Mouse (Mus musculus): Measurements from ENCODE around the gene Lrrn4cl. TPM values are rescaled to one million over a fixed set of nuclear protein-coding genes. Genes with fewer than 3 reads are reported as not detected.
"Not testable (repeated sequence)": the region's sequence is repeated elsewhere in the genome, so short reads cannot be mapped to it uniquely, and the experiment has no call there.

Lrrn4cl gene
- 1 to 10 TPM; 2.3 to 3.6 TPM for total RNA-seq (2021)
- long read RNA-seq, experiment 1, partial matches to known transcripts, result 0 of 2 reads
- long read RNA-seq, experiment 1, other reads (novel, unspliced or antisense), result 0 of 2 reads
- long read RNA-seq, experiment 2, result 0 reads

DNA sequence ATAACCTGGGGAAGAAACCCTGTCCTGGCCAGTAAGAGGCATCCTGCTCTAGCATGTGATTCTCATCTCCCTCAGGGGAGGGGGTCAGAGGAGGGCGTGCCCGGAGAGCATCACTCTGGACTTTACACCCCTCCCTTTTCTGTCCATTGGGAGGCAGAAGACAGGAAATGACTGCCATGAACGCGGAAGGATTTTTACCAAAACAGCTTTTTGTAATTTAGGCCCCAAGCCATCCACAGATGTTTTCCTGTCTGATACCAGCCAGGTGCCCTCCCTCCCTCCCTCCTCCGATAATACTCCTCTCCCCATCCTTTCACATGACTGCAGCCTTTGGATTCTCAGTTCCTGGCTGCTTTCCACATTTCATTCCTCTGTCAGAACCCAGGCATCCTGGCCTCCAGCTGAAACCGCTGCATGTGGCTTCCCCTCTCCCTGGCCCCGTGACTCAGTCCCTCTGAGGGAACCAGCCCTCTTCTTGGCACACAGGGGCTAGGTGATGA lies at the start of gene Lrrn4cl:
Lrrn4cl (plus strand) TSS at position 367 of the 500 bp plus-strand sequence.
- DNase-seq, result peak; percentile 47 to 72

DNA sequence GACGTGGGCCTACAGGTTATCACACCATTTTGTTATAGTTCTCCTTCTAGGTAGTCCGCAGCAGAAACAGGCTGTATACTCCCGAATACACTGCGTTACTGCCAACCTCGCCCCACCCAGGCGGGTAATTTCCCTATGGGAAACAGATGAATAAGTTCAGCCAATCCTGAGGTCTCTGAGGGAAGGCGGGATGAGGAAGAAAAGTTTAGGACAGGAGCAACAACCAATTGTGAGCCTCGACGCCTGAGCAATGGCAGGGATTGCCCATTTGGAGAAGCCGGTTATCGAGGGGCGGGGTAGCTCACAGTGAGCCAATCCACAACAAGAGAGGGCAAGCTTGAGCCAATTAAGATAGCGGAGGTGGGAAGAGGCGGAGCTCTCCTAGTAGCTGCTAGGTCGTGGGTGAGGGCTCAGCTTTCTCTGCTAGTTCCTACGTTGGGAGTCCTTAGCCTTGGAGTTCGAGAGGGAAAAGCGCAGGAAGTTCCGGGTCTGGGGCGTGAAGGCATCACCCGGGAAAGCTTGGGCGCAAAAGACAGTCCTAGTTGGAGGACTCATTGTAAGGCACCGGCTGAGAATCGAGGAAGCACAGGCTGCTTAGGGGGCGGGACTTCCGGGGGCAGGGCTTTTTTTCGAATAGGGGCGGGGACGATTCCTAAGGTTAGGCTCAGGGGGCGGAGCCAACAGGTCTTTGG lies 48.3 kb upstream of the Lrrn4cl start, which contains the start of gene Zbtb3:
Zbtb3 (plus strand) TSS at position 426 of the 692 bp plus-strand sequence.
- DNase-seq, result peak; percentile 94 to 99

DNA sequence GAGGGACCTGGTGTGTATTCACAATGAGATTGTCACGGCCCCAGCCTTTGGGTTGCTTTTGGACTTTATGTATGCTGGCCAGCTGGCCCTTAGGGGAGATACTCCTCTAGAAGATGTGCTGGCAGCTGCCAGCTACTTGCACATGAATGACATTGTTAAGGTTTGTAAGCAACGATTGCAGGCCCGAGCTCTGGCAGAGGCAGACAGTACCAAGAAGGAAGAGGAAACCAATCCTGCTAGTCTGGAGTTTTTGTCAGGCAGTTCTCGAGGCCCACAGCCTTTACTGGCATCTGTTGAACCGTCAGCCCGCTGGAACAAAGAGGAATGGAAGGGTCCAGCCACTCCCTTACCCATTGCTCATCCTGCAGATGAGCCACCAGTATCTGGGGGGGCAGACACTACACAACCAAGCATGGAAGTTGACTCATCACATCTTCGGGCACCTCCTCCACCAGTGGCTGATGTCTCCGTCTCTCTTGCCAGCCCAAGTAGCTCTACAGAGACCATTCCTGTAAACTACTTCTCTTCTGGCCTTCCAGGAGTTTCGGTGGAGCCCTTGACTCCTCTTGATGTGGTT lies 47.3 kb upstream of the Lrrn4cl start:
- DNase-seq, result no peak

DNA sequence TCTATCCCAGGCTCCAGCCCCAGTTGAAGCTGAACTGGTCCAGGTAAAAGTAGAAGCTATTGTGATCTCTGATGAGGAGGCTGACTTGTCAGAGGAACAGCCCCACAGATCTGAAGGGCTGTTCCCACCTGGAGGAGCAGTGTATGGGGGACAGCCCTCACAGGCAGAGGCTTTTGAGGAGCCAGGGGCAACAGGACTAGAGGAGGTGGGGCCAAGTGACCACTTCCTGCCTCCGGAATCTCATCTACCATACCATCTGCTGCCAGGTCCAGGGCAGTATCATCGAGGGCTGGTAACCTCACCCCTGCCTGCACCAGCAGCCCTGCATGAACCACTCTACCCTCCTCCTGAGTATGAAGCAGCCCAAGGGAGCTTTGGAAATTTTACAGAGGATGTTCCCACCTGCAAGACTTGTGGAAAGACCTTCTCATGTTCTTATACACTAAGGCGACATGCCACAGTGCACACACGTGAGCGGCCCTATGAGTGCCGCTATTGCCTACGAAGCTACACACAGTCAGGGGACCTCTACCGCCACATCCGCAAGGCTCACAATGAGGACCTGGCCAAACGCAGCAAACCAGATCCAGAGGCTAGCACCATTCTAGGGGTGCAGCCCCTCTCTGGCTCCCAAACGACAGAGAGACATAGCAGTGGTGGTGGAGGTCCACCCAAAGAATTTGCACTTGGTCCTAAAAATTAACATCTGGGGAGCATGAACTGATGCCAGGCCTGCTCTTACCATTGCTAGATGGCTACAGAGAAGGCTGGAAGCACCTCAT lies 46.5 kb upstream of the Lrrn4cl start:
- DNase-seq, result no peak

DNA sequence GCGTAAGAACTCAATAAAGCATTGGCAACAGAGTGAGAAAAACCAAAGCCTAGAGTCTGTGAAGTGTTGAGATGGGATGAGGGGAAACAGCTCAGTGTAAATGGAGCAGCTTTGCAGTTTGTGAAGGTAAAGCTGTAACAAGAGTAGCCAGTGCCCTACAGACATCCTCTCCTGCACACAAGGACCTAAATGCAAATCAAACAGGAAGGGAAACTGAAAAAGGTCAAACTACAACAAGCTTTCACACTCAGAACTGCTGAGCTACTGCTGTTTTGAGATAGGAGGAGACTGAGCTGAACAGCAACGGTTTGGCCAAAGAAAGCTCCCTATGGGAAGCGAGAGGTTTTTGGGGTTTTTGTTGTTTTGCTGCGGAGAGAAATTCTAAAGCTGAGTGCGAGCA lies 43.8 kb upstream of the Lrrn4cl start:
- DNase-seq, result no peak

DNA sequence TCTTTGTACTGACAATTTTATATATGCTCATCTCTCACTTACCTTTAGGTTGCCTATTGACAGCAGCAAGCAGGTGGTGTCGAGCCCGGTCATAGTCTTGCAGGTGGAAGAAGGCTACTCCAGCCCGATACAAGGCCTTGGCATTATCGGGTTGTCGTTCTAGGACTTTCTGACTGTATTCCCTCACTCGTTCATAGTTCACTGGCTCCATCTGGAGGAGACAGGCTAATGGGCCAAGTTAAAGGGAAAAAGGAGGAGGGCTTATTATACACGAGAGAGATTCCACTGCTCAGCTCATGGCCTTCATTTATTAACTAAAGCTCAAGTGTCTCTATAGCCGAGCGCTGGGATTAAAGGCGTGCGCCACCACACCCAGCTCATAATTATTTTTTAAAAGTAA lies 34.8 kb upstream of the Lrrn4cl start:
- no peak for DNase-seq

DNA sequence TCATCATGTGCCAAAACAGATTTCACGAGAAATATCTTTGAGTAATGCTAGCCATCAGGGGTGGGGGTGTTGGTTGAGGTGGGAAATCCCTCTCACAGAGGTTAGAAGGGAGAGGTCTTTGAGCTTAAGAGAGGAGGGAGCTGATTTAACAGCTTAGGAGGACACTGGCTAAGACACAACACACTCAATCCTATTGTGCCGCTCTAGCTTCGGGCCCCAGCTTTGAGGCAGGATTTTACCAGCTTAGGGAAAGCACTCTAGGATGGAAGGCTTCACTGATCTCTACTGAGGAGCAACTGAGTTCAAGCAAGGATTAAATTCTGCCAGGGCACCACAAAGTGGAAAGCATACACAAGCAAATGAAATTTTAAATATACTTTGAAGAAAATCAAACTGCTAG lies 33.6 kb upstream of the Lrrn4cl start:
- DNase-seq, result no peak

DNA sequence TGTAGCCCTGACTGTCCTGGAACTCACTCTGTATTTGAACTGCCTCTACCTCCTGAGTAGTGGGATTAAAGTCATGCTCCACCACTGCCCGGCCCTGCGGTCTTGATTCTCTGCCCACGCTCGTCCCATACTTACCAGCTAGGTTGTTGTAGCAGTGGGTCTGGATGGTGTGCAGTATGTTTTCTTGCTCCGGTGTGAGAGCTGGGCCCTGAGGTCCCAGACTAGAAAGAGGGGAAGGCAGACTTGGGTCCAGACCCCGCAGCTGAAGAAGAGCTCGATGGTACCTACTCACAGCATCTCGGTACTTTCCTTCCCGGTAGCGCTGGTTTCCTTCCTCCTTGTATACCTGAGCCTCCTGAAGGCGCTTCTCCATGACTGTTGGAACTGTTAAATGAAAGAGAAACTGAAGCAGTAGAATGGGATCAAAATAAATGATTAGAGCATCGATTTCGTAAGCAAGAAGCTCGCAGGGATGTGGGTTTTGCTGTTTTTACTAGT lies 32.2 kb upstream of the Lrrn4cl start:
- DNase-seq, result no peak

DNA sequence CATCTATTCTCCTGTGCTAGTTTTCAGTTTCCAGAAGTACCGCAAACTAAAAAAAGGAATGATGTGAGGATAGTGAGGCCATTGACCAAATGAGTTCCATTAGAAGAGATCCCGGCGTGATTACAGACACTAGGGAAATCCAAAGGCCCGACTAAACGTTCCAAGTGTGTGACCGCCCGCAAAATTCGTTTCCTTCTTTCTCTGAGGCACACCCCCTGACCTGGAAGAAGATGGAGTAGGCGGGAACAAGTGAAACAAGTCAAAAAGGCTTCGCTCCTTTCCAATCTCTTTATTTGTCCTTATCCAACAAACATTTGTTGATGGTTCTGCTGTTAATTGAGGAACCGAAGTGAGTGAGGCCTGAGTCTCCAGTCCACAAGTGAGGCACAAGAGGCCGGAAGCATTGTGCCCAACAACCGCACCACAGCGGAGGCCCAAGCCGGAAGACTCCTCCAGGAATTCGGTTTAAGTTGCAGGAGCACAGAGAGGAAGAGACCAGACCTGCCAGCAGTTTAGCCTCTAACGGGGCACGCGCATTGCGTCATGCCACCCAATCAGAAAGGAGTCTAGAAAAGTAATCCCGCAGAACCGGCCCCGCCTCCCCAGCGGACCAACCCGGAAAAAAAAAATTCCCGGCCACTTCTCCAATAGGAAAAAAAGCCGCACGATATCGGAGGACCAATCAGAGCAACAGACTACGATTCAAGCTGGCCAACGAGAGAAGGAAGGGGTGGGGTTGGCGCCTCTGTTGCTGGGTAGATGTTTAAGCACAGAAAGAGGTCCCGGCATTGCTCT lies 31.6 kb upstream of the Lrrn4cl start, which contains the start of gene Ttc9c:
Ttc9c (minus strand) TSS at position 533 of the 795 bp plus-strand sequence.
- peak; percentile 96 to 99 for DNase-seq

DNA sequence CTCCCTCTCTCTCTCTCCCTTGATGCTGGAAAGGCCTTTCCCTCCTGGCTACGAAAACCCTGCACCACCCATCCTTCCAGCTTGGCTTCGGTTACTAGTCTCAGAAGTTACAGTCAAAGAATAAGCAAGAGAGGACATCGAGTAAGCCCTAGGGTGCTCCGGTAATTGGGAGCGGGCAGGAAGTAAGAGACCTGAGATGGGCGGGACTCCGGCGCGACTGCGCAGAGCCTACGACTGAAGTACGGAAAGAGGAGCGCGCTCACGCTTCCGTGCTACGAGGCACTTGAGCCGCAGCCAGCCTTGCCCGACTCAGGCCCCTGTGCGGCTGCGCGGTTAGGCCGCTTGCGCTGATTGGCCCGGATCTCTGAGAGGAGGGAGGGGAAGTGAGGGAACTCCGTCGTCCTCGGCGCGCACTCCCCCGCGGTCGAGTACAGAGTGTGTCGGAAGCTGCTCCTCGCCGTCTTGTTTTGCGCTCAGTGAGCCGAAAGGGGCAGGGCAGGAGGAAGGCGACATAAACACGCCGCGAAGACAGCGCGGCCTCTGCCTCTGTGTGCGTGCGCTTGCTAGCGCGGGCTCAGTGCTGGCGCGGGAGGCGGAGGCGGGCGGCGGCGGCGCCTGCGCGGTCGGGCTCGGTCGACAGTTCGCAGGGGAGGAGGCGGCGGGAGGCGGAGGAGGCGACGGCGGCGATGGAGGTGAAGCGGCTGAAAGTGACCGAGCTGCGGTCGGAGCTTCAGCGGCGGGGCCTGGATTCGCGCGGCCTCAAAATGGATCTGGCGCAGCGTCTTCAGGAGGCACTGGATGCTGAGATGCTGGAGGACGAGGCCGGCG lies 30.8 kb upstream of the Lrrn4cl start, which contains the start of gene Hnrnpul2:
Hnrnpul2 (plus strand) TSS at position 415 of the 828 bp plus-strand sequence.
- peak; percentile 98 to 99 for DNase-seq

DNA sequence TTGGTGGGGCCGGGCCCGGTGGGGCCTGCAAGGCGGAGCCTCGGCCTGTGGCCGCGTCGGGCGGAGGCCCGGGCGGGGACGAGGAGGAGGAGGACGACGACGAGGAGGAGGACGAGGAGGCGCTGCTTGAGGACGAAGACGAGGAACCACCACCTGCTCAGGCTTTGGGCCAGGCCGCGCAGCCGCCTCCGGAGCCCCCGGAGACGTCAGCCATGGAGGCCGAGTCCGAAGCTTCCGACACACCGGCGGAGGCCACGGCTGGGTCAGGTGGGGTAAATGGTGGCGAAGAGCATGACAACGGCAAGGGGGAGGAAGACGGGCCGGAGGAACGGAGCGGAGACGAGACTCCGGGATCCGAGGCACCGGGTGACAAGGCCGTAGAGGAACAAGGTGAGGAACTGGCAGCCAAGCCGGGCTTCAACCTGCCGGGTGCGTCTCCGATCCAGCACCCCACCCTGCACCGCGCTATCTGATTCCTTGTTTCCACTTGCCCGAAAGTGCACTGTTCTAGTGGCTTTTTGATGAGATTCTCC lies 30.1 kb upstream of the Lrrn4cl start:
- no peak for DNase-seq

DNA sequence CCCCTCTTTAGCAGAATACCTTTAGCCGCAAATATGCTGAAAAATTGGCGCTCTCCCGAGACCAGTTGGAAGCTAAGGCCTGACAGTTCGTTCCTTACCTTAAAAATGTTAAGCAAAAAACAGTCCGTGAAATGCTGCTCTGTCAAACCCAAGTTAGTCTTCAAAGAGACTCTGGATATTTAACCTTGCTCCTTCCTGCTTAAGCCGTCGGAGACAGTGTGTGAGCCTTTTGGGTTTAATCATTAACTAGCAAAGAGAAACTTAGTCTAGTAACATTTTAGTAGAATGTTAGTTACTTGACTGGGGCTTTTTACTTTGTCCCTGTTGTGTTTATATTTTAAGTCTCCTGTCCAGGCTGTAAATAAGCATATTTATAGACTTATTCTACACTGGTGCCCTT lies 29.4 kb upstream of the Lrrn4cl start:
- no peak for DNase-seq

DNA sequence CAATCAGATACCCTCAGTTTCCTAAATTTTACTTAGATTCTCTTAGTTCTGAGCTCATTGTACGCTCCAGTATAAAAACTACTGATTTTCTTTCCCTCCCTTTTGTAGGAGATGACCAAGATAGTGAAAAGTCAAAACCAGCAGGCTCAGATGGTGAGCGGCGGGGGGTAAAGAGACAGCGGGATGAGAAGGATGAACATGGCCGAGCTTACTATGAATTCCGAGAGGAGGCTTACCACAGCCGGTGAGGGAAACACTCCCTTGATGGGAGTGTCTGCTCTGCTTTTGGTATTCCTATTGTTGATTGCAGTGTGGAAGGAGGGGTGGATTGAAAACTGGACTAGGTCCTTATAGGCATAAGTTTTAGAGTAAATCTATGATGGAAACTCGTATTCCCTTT lies 27.9 kb upstream of the Lrrn4cl start:
- no peak for DNase-seq

DNA sequence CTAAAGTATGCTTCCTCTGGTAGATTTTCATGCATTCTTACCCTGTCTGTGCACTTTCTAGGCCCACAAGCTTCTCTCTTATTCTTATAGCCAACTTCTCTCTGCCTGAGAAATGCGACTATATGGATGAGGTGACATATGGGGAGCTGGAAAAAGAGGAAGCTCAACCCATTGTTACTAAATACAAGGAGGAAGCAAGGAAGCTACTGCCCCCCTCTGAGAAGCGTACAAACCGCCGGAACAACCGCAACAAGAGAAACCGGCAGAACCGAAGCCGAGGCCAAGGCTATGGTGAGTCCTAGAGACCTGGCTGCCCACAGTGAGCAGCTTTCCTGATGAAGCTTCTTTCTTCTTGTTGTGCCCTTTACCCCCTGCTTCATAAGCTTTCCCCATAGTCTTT lies 20.9 kb upstream of the Lrrn4cl start, which contains the start of gene AC129217.1:
AC129217.1 (plus strand) TSS at position 114 of the 400 bp plus-strand sequence.
- peak in 1 of 2 experiments; percentile 47 for DNase-seq

DNA sequence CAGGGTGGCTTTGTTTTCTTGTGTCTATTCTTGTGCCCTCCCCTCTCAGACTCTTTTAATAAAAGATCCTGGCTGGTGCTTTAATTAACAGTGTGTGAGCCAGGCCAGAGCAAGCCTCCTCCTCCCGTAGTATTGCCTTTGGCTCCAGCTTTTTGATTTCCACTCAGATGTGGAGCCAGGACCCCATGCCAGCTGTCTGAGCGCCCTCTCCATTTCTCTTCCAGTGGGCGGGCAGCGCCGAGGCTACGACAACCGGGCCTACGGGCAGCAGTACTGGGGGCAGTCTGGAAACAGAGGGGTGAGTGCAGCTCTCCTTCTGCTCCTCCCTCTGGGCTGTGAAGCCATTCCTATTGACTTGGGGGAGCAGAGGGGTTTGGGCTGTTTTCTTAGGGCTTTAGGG lies 19.9 kb upstream of the Lrrn4cl start:
- DNase-seq, result no peak

DNA sequence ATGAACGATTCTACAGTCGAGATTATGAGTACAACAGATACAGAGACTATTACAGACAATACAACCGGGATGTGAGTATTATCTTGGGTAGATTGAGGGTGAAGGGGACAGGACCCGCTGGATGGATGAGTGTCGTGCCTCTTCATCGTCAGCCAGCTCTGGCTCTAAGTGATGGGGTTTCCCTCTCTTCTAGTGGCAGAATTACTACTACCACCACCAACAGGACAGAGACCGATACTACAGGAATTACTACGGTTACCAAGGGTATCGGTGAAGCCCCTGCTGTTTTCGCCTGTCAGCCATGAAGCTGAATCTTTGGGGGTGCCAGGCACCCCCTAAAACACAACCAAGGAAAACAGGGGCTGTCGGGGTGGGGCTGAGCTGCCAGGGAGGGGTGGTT lies 19.3 kb upstream of the Lrrn4cl start:
- DNase-seq, result no peak

DNA sequence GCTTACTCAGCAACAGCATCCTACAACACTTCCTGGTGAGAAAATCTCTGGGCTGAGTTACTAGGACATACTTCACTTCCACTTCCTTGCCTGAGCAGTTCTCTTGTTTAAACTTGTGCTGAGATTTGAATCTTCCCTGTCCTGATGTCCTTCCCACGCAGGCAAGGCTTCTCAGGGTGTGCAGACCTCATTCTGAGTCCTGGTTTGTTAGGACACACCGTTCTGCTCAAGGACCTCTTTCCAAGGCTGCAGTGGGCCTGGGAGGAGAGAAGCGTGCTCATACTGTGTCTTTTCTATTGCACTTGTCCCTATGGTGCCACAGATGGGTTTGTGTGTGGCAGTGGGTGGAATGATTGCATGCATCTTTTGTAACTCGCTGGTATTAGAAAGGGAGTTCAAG lies 17.6 kb upstream of the Lrrn4cl start:
- no peak for DNase-seq

DNA sequence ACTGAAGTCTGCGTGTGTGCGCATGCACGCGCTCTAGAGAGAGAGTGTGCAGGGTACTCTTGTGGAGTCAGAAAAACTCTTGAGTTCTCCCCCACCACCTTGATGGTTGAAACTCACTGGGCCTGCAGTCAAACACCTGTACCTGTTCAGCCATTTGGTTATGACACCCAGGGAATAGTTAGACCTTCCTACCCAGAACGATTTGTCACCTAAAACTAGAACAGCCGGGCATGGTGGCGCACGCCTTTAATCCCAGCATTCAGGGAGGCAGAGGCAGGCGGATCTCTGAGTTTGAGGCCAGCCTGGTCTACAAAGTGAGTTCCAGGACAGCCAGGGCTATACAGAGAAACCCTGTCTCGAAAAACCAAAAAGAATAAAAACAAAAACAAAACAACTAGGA lies 14.2 kb upstream of the Lrrn4cl start:
- not testable (repeated sequence) for DNase-seq

DNA sequence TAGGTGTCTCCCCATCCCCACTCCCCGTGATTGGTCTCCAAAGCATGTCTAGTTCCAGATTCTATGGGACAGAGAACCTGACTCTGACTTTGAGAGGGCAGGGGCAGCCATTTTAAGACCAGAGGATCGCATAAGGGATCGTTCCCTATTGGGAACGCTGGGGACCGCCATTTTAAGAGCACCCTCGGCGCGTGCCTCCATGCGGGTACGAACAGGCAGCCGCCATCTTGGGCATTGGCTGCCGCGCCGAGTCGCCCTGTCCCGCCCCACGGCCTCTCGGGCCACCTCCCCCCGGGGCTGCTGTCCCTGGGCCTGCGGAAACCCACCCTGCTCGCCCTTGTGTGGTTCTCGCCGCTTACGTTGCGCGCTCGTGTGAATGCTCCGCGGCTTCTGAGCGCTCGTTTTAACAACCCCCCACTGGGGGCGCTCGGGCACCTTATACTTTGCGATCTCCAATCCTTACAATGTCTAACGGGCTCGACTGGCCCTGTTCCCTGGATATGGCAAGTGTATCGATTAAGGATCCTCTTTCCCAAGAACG lies 13.2 kb upstream of the Lrrn4cl start, which contains the start of gene Bscl2:
Bscl2 (plus strand) TSS at position 217 of the 541 bp plus-strand sequence.
- DNase-seq, result peak; percentile 85 to 91
